Mouse (Mus musculus): ENCODE data around the gene Plod3. TPM values are rescaled to one million over a fixed set of nuclear protein-coding genes. Genes with fewer than 3 reads are reported as not detected.

Plod3 gene
- total and polyA plus RNA-seq, 2 experiments, result 21.5 to 27.4 TPM

DNA sequence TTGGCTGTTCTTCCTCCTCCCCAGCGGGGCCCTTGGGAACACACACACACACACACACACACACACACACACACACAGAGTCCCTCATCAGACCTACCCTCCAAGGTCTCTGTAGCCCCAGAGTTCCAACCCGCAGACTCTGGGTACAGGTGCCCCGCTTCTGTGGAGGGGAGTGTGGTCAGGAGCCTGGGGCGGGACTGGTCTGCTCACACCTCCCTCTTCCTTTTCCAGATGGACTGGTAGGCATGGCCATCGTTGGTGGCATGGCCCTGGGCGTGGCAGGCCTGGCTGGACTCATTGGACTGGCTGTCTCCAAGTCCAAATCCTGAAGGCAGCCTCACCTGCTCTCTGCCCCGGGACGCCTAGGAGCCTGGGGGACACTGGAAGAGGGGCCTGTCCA, 21.1 kb upstream of the Plod3 start:
- no peak for TF ChIP-seq POLR2A (IDR thresholded peaks at IDR 0.05; ENCODE audit: extremely low read depth, insufficient read depth, low read length)
- TF ChIP-seq CTCF (IDR thresholded peaks at IDR 0.05; ENCODE audit: low read depth, low read length), result no peak
- H3K27me3 ChIP-seq (ENCODE audit: control insufficient read depth, insufficient read depth, low read length), result no peaks in the 10 kb centered on the region
- no peak overlapping the region for H3K4me3 ChIP-seq (ENCODE audit: insufficient read depth, low read depth, low read length)
- H3K79me2 ChIP-seq (ENCODE audit: control insufficient read depth, insufficient read depth, low read length), result 0 out of 2 replicates have a peak, but pooled peaks cover 1% of the 10 kb centered on the region
- H3K9ac ChIP-seq (ENCODE audit: low read depth, low read length), result no peak overlapping the region
- peaks cover 2% of the 10 kb centered on the region; the same call in 1 of the 2 replicates for H3K36me3 ChIP-seq (ENCODE audit: control insufficient read depth, insufficient read depth, low read length)
- H3K27ac ChIP-seq (replicated peaks; ENCODE audit: insufficient read depth, low read depth, low read length), result peak overlapping the region; percentile 45
- peaks cover 8% of the 10 kb centered on the region; the same call in 1 of the 2 replicates for H3K4me1 ChIP-seq (ENCODE audit: control insufficient read depth, insufficient read depth, low read length)
- peak; percentile 20 for DNase-seq (ENCODE audit: extremely low read depth, low read depth, low spot score)
- WGBS, result 77% methylated on average over 8 of the region's 8 CpGs

DNA sequence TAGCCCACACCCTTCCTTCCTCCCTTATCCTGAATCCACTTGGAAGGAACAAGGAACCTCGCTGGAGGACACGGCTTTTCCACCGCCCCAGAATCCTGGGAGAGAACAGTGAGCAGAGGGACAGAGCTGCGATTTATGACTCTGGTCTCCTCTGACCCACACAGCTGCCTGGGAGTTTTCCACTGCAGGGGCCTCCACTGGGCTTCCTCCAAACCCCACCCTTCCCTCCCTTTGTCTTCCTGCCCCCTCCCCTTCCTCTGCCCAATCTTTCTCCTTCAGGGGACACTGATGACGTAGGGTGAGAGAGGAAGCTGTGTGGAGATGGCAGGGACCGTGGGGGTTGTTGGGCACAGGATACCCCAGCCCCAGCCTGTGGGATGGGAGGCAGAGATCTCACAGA, 20.5 kb upstream of the Plod3 start, which contains the start of gene Cldn15:
Cldn15 (plus strand) TSS at position 286 of the 400 bp plus-strand sequence.
- H3K36me3 ChIP-seq (ENCODE audit: control insufficient read depth, insufficient read depth, low read length), result peaks cover 2% of the 10 kb centered on the region; the same call in 1 of the 2 replicates
- H3K27me3 ChIP-seq (ENCODE audit: control insufficient read depth, insufficient read depth, low read length), result no peaks in the 10 kb centered on the region
- peak within 1 kb of the TSS; percentile 45 for H3K27ac ChIP-seq (replicated peaks; ENCODE audit: insufficient read depth, low read depth, low read length)
- H3K4me3 ChIP-seq (ENCODE audit: insufficient read depth, low read depth, low read length), result no peak within 1 kb of the TSS
- no peak for DNase-seq (ENCODE audit: extremely low read depth, low read depth, low spot score)
- no peak for TF ChIP-seq POLR2A (IDR thresholded peaks at IDR 0.05; ENCODE audit: extremely low read depth, insufficient read depth, low read length)
- TF ChIP-seq CTCF (IDR thresholded peaks at IDR 0.05; ENCODE audit: low read depth, low read length), result no peak
- H3K79me2 ChIP-seq (ENCODE audit: control insufficient read depth, insufficient read depth, low read length), result no peaks in the 10 kb centered on the region
- no peak within 1 kb of the TSS for H3K9ac ChIP-seq (ENCODE audit: low read depth, low read length)
- H3K4me1 ChIP-seq (ENCODE audit: control insufficient read depth, insufficient read depth, low read length), result peaks cover 8% of the 10 kb centered on the region; the same call in 1 of the 2 replicates
- WGBS, result 70% methylated on average over 6 of the region's 6 CpGs

DNA sequence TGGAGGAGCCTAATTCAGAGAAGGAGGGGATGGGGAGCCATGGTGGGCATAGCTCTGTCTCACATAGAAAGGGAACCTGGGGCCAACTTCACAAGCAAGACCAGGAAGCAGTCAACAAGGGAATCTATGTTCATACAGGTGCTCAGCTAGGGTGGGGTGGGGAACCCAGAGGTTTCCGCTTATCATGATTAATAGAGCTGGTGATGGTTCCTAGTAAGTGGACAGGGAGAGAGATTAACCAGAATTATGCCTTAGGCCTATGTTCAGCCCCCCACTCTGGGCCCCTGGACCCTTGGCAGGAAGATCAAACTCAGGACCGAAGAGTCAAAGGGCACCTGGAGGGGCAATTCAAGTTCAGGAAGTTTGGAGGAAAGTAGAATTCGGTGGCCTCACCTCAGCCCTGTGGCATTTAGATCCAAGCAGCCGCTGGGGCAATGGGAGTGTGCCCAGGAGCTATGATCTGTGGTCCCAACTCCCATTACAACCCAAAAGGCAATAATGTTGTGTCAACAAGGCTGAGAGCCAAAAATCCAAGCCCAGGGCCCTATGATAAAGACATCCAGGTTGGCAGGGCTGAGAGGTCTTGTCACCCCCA, 19.9 kb upstream of the Plod3 start:
- no peaks in the 10 kb centered on the region for H3K79me2 ChIP-seq (ENCODE audit: control insufficient read depth, insufficient read depth, low read length)
- peaks cover 8% of the 10 kb centered on the region; the same call in 1 of the 2 replicates for H3K4me1 ChIP-seq (ENCODE audit: control insufficient read depth, insufficient read depth, low read length)
- DNase-seq (ENCODE audit: extremely low read depth, low read depth, low spot score), result no peak
- TF ChIP-seq CTCF (IDR thresholded peaks at IDR 0.05; ENCODE audit: low read depth, low read length) (no peak), POLR2A (IDR thresholded peaks at IDR 0.05; ENCODE audit: extremely low read depth, insufficient read depth, low read length) (no peak)
- H3K9ac ChIP-seq (ENCODE audit: low read depth, low read length), result no peak overlapping the region
- peak overlapping the region; percentile 18 for H3K27ac ChIP-seq (replicated peaks; ENCODE audit: insufficient read depth, low read depth, low read length)
- peaks cover 2% of the 10 kb centered on the region; the same call in 1 of the 2 replicates for H3K36me3 ChIP-seq (ENCODE audit: control insufficient read depth, insufficient read depth, low read length)
- H3K27me3 ChIP-seq (ENCODE audit: control insufficient read depth, insufficient read depth, low read length), result no peaks in the 10 kb centered on the region
- H3K4me3 ChIP-seq (ENCODE audit: insufficient read depth, low read depth, low read length), result no peak overlapping the region
- WGBS, result 80% methylated on average over 4 of the region's 4 CpGs

DNA sequence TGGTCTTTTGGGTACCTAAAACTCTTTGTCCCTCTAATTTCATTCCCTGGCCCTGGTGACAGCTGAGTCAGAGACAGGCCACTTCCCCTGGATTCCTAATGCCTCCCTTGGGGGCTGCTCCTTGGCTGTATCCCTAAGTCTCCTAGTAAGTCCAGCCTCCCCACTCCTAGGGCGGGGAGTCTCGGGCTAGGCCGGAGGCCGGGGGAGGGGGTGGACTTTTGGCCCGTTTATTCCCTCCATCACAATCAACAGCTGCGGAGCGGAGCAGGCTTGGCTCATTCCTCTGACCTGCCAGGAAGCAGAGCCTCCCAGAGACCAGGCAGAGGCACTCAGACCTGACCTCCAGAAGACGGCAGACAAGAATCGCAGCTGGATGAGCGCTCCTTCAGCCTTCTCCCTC, 19.2 kb upstream of the Plod3 start:
- H3K27me3 ChIP-seq (ENCODE audit: control insufficient read depth, insufficient read depth, low read length), result no peaks in the 10 kb centered on the region
- peaks cover 2% of the 10 kb centered on the region; the same call in 1 of the 2 replicates for H3K36me3 ChIP-seq (ENCODE audit: control insufficient read depth, insufficient read depth, low read length)
- DNase-seq (ENCODE audit: extremely low read depth, low read depth, low spot score), result no peak
- peaks cover 8% of the 10 kb centered on the region; the same call in 1 of the 2 replicates for H3K4me1 ChIP-seq (ENCODE audit: control insufficient read depth, insufficient read depth, low read length)
- no peak overlapping the region for H3K9ac ChIP-seq (ENCODE audit: low read depth, low read length)
- H3K79me2 ChIP-seq (ENCODE audit: control insufficient read depth, insufficient read depth, low read length), result no peaks in the 10 kb centered on the region
- TF ChIP-seq CTCF (IDR thresholded peaks at IDR 0.05; ENCODE audit: low read depth, low read length) (no peak), POLR2A (IDR thresholded peaks at IDR 0.05; ENCODE audit: extremely low read depth, insufficient read depth, low read length) (no peak)
- no peak overlapping the region for H3K27ac ChIP-seq (replicated peaks; ENCODE audit: insufficient read depth, low read depth, low read length)
- H3K4me3 ChIP-seq (ENCODE audit: insufficient read depth, low read depth, low read length), result no peak overlapping the region
- 54% methylated on average over 10 of the region's 10 CpGs for WGBS

DNA sequence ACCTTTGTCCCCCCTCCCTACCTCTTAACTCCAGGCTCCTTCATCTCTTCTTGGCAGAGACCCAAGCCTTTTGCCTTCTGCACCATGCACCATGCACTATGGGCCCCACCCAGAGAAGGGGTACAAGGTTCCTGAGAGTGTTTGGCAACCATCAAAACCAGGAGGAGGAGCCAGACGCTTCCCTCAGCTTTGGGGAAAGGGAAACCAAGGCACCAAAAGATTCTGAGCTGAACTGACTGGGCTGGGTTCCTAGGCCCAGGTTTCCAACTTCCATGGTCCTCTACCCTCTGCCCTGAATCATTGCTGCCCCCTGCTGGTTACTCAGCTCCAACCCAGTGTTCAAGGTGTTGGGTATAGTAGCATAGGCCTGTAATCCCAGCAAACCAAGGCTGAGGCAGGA, 16.1 kb upstream of the Plod3 start:
- Histone ChIP-seq H3K4me3 (ENCODE audit: insufficient read depth, low read depth, low read length) (no peak overlapping the region), H3K36me3 (ENCODE audit: control insufficient read depth, insufficient read depth, low read length) (no peaks in the 10 kb centered on the region), H3K9ac (ENCODE audit: low read depth, low read length) (no peak overlapping the region), H3K27me3 (ENCODE audit: control insufficient read depth, insufficient read depth, low read length) (no peaks in the 10 kb centered on the region), H3K4me1 (ENCODE audit: control insufficient read depth, insufficient read depth, low read length) (no peaks in the 10 kb centered on the region), H3K79me2 (ENCODE audit: control insufficient read depth, insufficient read depth, low read length) (no peaks in the 10 kb centered on the region), H3K27ac (replicated peaks; ENCODE audit: insufficient read depth, low read depth, low read length) (no peak overlapping the region)
- TF ChIP-seq POLR2A (IDR thresholded peaks at IDR 0.05; ENCODE audit: extremely low read depth, insufficient read depth, low read length) (no peak), CTCF (IDR thresholded peaks at IDR 0.05; ENCODE audit: low read depth, low read length) (peak; percentile 91)
- DNase-seq (ENCODE audit: extremely low read depth, low read depth, low spot score), result peak; percentile 58
- 57% methylated on average over 1 of the region's 1 CpGs for WGBS

DNA sequence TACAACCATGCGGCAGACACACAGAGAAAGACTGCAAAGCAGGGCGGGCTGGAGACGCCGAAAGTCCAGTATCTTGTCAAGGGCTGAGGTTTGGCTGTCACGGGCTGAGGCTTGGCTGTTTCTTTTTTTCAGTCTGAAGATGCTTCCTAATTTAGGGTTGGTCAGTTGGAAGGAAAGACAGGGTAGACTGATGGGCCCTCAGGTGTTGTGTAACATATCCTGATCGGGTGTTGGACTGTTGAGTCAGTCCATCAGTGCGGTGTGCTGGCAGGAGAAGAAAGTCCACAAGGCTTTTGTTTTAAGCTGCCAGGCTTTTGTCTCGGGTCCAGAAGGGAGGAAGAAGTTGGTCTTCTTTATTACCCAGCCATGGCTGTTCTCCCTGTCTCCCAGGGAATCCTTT, 13.1 kb upstream of the Plod3 start:
- Histone ChIP-seq H3K27ac (replicated peaks; ENCODE audit: insufficient read depth, low read depth, low read length) (no peak overlapping the region), H3K79me2 (ENCODE audit: control insufficient read depth, insufficient read depth, low read length) (no peaks in the 10 kb centered on the region), H3K4me3 (ENCODE audit: insufficient read depth, low read depth, low read length) (no peak overlapping the region), H3K36me3 (ENCODE audit: control insufficient read depth, insufficient read depth, low read length) (no peaks in the 10 kb centered on the region), H3K4me1 (ENCODE audit: control insufficient read depth, insufficient read depth, low read length) (no peaks in the 10 kb centered on the region), H3K27me3 (ENCODE audit: control insufficient read depth, insufficient read depth, low read length) (no peaks in the 10 kb centered on the region), H3K9ac (ENCODE audit: low read depth, low read length) (no peak overlapping the region)
- 55% methylated on average over 8 of the region's 8 CpGs for WGBS
- TF ChIP-seq POLR2A (IDR thresholded peaks at IDR 0.05; ENCODE audit: extremely low read depth, insufficient read depth, low read length) (no peak), CTCF (IDR thresholded peaks at IDR 0.05; ENCODE audit: low read depth, low read length) (no peak)
- DNase-seq (ENCODE audit: extremely low read depth, low read depth, low spot score), result no peak

Data from liver, adult 2 months (tissue).